Mouse (Mus musculus) neutrophil, adult 65 days (primary cell): Measurements from ENCODE around the gene Caps2. TPM values are rescaled to one million over a fixed set of nuclear protein-coding genes. Genes with fewer than 3 reads are reported as not detected.

Experiments used
- total RNA-seq: library from RNA; stranded (reverse); gene quantifications from 2 replicates; pipeline ENCODE4 v1.2.4, GENCODE M21; 2023

Gene Caps2
- not detected in 2 replicates for total RNA-seq

DNA sequence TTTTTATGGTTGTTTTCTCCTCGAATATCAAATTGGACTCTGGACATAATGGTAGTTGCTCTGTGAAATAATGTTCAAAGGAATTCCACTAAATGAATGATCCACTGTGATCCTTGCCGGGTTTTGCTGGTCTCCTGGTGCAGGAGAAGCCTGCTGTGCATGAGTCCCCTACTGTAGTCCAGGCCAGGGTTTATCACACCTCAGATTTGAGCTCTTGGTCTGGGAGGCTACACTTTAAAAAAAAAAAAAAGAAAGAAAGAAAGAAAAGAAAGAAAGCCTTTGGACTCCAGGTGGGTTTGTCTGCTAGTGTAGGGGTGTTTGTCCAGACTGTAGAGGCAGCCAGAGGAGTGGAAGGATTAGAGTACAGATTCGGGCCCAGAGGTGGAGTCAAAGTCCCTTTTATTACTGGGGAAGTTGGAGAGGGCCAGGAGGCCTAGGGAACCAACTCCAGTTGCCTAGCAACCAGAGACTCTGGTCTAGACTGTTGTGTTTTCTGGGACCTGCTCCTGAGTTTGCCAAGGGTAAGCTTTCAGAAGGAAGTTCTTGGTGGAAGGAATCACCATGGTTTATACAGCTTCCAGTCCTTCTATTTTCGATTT, at the start of gene Caps2:
Gene Caps2 (plus strand): TSS at position 454 of the 599 bp plus-strand sequence.

DNA sequence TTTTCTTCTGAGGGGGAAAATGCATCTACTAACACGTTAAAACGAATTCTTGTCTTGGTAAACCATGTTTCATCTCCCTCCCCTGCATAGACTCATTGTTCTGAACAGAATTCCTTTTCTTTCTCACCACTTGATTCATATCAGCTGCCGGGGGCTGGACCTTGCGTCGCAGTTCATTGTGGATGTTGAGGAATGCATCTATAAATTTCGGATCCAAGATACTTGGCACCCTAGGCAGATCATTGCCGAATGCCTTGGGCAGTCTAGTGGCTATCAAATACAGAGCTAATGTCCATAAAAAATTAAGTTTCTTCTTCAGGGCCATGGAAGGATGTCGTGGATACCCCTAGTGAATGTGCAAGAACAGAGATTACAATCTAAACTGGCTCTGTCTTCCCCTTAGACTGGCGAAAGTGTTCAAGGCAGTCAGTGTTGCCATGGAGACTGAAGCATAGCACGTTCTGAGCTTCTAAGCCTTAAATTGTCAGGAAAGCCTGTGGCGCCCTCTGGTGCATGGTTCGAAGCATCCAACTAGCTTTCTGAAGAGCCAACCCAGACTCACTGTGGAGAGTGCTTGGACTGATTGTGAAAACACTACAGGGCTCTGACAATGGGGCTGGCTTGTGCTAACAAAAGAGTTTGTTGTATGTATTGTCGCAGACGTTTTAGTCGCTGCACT, 3.4 kb upstream of the Caps2 start, which contains the start of gene Glipr1l3:
Gene Glipr1l3 (minus strand): TSS at position 446 of the 679 bp plus-strand sequence.

Other genes starting within 250 kb of the Caps2 start
- gene Krr1, start 191.0 kb upstream of the Caps2 start, total RNA-seq, result 36.3 and 45.6 TPM in 2 replicates
- gene Glipr1, start 161.0 kb upstream of the Caps2 start, total RNA-seq, result 184 and 215 TPM in 2 replicates
- gene Glipr1l1, start 103.4 kb upstream of the Caps2 start, total RNA-seq, result not detected in 2 replicates
- not detected in 2 replicates for gene Glipr1l2, start 80.3 kb upstream of the Caps2 start, total RNA-seq
- gene Glipr1l3, start 3.3 kb upstream of the Caps2 start, total RNA-seq, result not detected in 2 replicates
- gene Kcnc2, start 107.5 kb downstream of the Caps2 start, total RNA-seq, result not detected in 2 replicates